Mouse (Mus musculus) intestine, embryonic 16.5 days (tissue): ENCODE measurements around the gene Rapgef3. TPM values are rescaled to one million over a fixed set of nuclear protein-coding genes. Genes with fewer than 3 reads are reported as not detected.
A peak's percentile ranks its signal among the peaks of the same experiment; 100 is the strongest.

Source experiments
- ATAC-seq: fragments of 200-750 bp; cut with Nextera tagmentation; 2 replicates; pipeline ENCODE4 v1.8.0; 2017; ENCODE audit warnings: moderate TSS enrichment, moderate library complexity
- H3K27ac ChIP-seq: fragments of 300-500 bp; sonication (generic); 2 replicates; pipeline ENCODE4 v1.5.1; 2014; ENCODE audit warnings: mild to moderate bottlenecking, low read length
- H3K27me3 ChIP-seq: fragments of 300-500 bp; sonication (generic); replicated peaks from 2 replicates; pipeline ENCODE4 v1.6.1; 2014; ENCODE audit warnings: low read length, control low read depth, mixed read lengths; ENCODE audit not compliant: control insufficient read depth, insufficient read depth
- H3K36me3 ChIP-seq: fragments of 300-500 bp; sonication (generic); 2 replicates; pipeline ENCODE4 v1.6.1; 2014; ENCODE audit warnings: low read length, control low read depth; ENCODE audit not compliant: control insufficient read depth, insufficient read depth
- H3K4me1 ChIP-seq: fragments of 300-500 bp; sonication (generic); 2 replicates; pipeline ENCODE4 v1.6.1; 2014; ENCODE audit warnings: low read length, control low read depth, mixed read lengths; ENCODE audit not compliant: control insufficient read depth, insufficient read depth
- H3K4me2 ChIP-seq: fragments of 300-500 bp; sonication (generic); 2 replicates; pipeline ENCODE4 v1.6.1; 2014; ENCODE audit warnings: low read depth, low read length, control low read depth
- H3K4me3 ChIP-seq: fragments of 300-500 bp; sonication (generic); 2 replicates; pipeline ENCODE4 v1.5.1; 2014; ENCODE audit warnings: mild to moderate bottlenecking, low read length
- H3K9ac ChIP-seq: fragments of 300-500 bp; sonication (generic); 2 replicates; pipeline ENCODE4 v1.6.1; 2014; ENCODE audit warnings: low read depth, low read length
- H3K9me3 ChIP-seq: fragments of 300-500 bp; sonication (generic); 2 replicates; pipeline ENCODE4 v1.6.1; 2016; ENCODE audit warnings: low read length, control low read depth; ENCODE audit not compliant: control insufficient read depth
- WGBS: fragments of 180-500 bp; shearing (Covaris S2); extraction: QIAGEN DNeasy Blood & Tissue Kit; methylation state at CpG from one replicate; pipeline ENCODE4 v1.1.7; 2014; 5-methylcytosine and 5-hydroxymethylcytosine counted together
- polyA plus RNA-seq: library from polyadenylated mRNA; unstranded; fragments of >200 nt; fragmentation: Nextera tagmentation; extraction: Ambion mirVana; gene quantifications from 2 replicates; pipeline ENCODE4 v1.2.1, GENCODE M21; 2015

The Rapgef3 gene
- polyA plus RNA-seq, 1 experiment from 2014 or later: 7.9 TPM

- WGBS: 85% methylated on average over 10 of the region's 10 CpGs
- Histone ChIP-seq H3K9ac (no peak overlapping the region), H3K9me3 (no peaks in the 10 kb centered on the region), H3K36me3 (no peaks in the 10 kb centered on the region), H3K27ac (no peak overlapping the region), H3K4me1 (peaks cover 13% of the 10 kb centered on the region), H3K4me2 (no peak overlapping the region), H3K4me3 (no peak overlapping the region), H3K27me3 (no peaks in the 10 kb centered on the region)
- no peak for ATAC-seq
These were observed 21.5 kb downstream of the Rapgef3 start for GRCm38 (mm10) chr15:97746278-97746677.

- Histone ChIP-seq H3K36me3 (no peaks in the 10 kb centered on the region), H3K4me1 (peaks cover 5% of the 10 kb centered on the region; the same call in 1 of the 2 replicates), H3K27me3 (no peaks in the 10 kb centered on the region), H3K9ac (no peak overlapping the region), H3K27ac (peak overlapping the region; percentile 45), H3K9me3 (no peaks in the 10 kb centered on the region), H3K4me2 (no peak overlapping the region), H3K4me3 (no peak overlapping the region)
- 63% methylated on average over 10 of the region's 10 CpGs for WGBS
- ATAC-seq: no peak
These were observed 22.4 kb downstream of the Rapgef3 start for GRCm38 (mm10) chr15:97745331-97745730.

- no peak overlapping the region for H3K9ac ChIP-seq
- H3K27ac ChIP-seq: peak overlapping the region; percentile 45
- no peak overlapping the region for H3K4me2 ChIP-seq
- 54% methylated on average over 10 of the region's 10 CpGs for WGBS
- ATAC-seq: peak; percentile 47; the same call in 1 of the 2 replicates
- no peak overlapping the region for H3K4me3 ChIP-seq
- 0 out of 2 replicates have a peak, but pooled peaks cover 4% of the 10 kb centered on the region for H3K4me1 ChIP-seq
- H3K36me3 ChIP-seq: no peaks in the 10 kb centered on the region
- no peaks in the 10 kb centered on the region for H3K27me3 ChIP-seq
- H3K9me3 ChIP-seq: no peaks in the 10 kb centered on the region
These were observed 22.8 kb downstream of the Rapgef3 start for GRCm38 (mm10) chr15:97744930-97745329.

GRCm38 (mm10) chr15:97743961-97744525 is 23.7 kb downstream of the Rapgef3 start:
- Histone ChIP-seq H3K4me3 (no peak overlapping the region), H3K9me3 (peaks cover 4% of the 10 kb centered on the region; the same call in 1 of the 2 replicates), H3K36me3 (no peaks in the 10 kb centered on the region), H3K4me2 (no peak overlapping the region), H3K9ac (no peak overlapping the region), H3K4me1 (0 out of 2 replicates have a peak, but pooled peaks cover 4% of the 10 kb centered on the region), H3K27me3 (no peaks in the 10 kb centered on the region), H3K27ac (no peak overlapping the region)
- WGBS: 61% methylated on average over 11 of the region's 12 CpGs
- 0 out of 2 replicates have a peak, but pooled peaks have one; percentile 25 for ATAC-seq

GRCm38 (mm10) chr15:97743210-97743609 is 24.6 kb downstream of the Rapgef3 start:
- Histone ChIP-seq H3K4me1 (0 out of 2 replicates have a peak, but pooled peaks cover 4% of the 10 kb centered on the region), H3K9ac (no peak overlapping the region), H3K9me3 (peaks cover 4% of the 10 kb centered on the region; the same call in 1 of the 2 replicates), H3K36me3 (no peaks in the 10 kb centered on the region), H3K27ac (no peak overlapping the region), H3K27me3 (no peaks in the 10 kb centered on the region), H3K4me3 (no peak overlapping the region), H3K4me2 (no peak overlapping the region)
- no peak for ATAC-seq
- WGBS: 79% methylated on average over 5 of the region's 5 CpGs

GRCm38 (mm10) chr15:97742600-97742999 is 25.2 kb downstream of the Rapgef3 start:
- H3K27ac ChIP-seq: no peak overlapping the region
- 0 out of 2 replicates have a peak, but pooled peaks cover 4% of the 10 kb centered on the region for H3K4me1 ChIP-seq
- no peaks in the 10 kb centered on the region for H3K27me3 ChIP-seq
- whole genome bisulfite sequencing: 68% methylated on average over 4 of the region's 4 CpGs
- H3K9me3 ChIP-seq: peaks cover 4% of the 10 kb centered on the region; the same call in 1 of the 2 replicates
- H3K4me2 ChIP-seq: no peak overlapping the region
- H3K4me3 ChIP-seq: no peak overlapping the region
- H3K9ac ChIP-seq: no peak overlapping the region
- no peak for ATAC-seq
- no peaks in the 10 kb centered on the region for H3K36me3 ChIP-seq

- H3K4me2 ChIP-seq: no peak overlapping the region
- no peak overlapping the region for H3K9ac ChIP-seq
- no peaks in the 10 kb centered on the region for H3K27me3 ChIP-seq
- WGBS: 62% methylated on average over 7 of the region's 7 CpGs
- H3K36me3 ChIP-seq: no peaks in the 10 kb centered on the region
- peaks cover 4% of the 10 kb centered on the region; the same call in 1 of the 2 replicates for H3K9me3 ChIP-seq
- H3K4me1 ChIP-seq: 0 out of 2 replicates have a peak, but pooled peaks cover 4% of the 10 kb centered on the region
- no peak for ATAC-seq
- no peak overlapping the region for H3K4me3 ChIP-seq
- no peak overlapping the region for H3K27ac ChIP-seq
These were observed 25.7 kb downstream of the Rapgef3 start for GRCm38 (mm10) chr15:97742074-97742473.

GRCm38 (mm10) chr15:97741662-97742061 is 26.1 kb downstream of the Rapgef3 start:
- WGBS: 80% methylated on average over 12 of the region's 12 CpGs
- H3K27me3 ChIP-seq: no peaks in the 10 kb centered on the region
- H3K4me3 ChIP-seq: no peak overlapping the region
- H3K27ac ChIP-seq: no peak overlapping the region
- no peak overlapping the region for H3K9ac ChIP-seq
- H3K9me3 ChIP-seq: peaks cover 4% of the 10 kb centered on the region; the same call in 1 of the 2 replicates
- ATAC-seq: no peak
- H3K4me2 ChIP-seq: no peak overlapping the region
- H3K4me1 ChIP-seq: 0 out of 2 replicates have a peak, but pooled peaks cover 4% of the 10 kb centered on the region
- no peaks in the 10 kb centered on the region for H3K36me3 ChIP-seq

GRCm38 (mm10) chr15:97740283-97740732 is 27.5 kb downstream of the Rapgef3 start:
- H3K4me3 ChIP-seq: no peak overlapping the region
- no peak for ATAC-seq
- H3K36me3 ChIP-seq: no peaks in the 10 kb centered on the region
- WGBS: 73% methylated on average over 9 of the region's 9 CpGs
- H3K27ac ChIP-seq: no peak overlapping the region
- H3K4me2 ChIP-seq: no peak overlapping the region
- no peak overlapping the region for H3K9ac ChIP-seq
- peaks cover 4% of the 10 kb centered on the region; the same call in 1 of the 2 replicates for H3K9me3 ChIP-seq
- no peaks in the 10 kb centered on the region for H3K27me3 ChIP-seq
- 0 out of 2 replicates have a peak, but pooled peaks cover 2% of the 10 kb centered on the region for H3K4me1 ChIP-seq
